In genomic region chr19:29063577-29064363, GRCm38 (mm10) we compare ENCODE assay signal across 8 mouse cellular contexts. TPM values are rescaled to one million over a fixed set of nuclear protein-coding genes. Genes with fewer than 3 reads are reported as not detected.
A peak's percentile ranks its signal among the peaks of the same experiment; 100 is the strongest.
DNase-seq lines count a peak whose midpoint lies in the region; ATAC-seq and TF ChIP-seq lines count a peak whose summit lies in the region.

No protein-coding gene starts in this region.

- intact Hi-C loops in left cerebral cortex, postnatal 4 days (cut with DNase I) = loop anchor here (5.0 to 10.0 kb wide), 2 partner anchors 294 to 441 kb away; no protein-coding TSS in a partner anchor

- H3K27ac ChIP-seq in embryonic facial prominence, embryonic 10.5 days (replicated peaks) = peak overlapping the region; percentile 55
- peak overlapping the region; percentile 71 for H3K27ac ChIP-seq in intestine, postnatal 0 days (ENCODE audit: low read depth, low read length)
- H3K27ac ChIP-seq in midbrain, embryonic 11.5 days (ENCODE audit: low read depth, low read length) = no peak overlapping the region

- 17% methylated on average over 18 of the region's 18 CpGs for WGBS in embryonic facial prominence, embryonic 10.5 days
- WGBS in intestine, postnatal 0 days = 15% methylated on average over 18 of the region's 18 CpGs
- WGBS in midbrain, embryonic 11.5 days = 18% methylated on average over 18 of the region's 18 CpGs

- no peaks in the 10 kb centered on the region for H3K9me3 ChIP-seq in embryonic facial prominence, embryonic 10.5 days
- no peaks in the 10 kb centered on the region for H3K9me3 ChIP-seq in intestine, postnatal 0 days (ENCODE audit: control insufficient read depth)
- no peaks in the 10 kb centered on the region for H3K9me3 ChIP-seq in midbrain, embryonic 11.5 days (ENCODE audit: control insufficient read depth, low read length)

- no peak overlapping the region for H3K9ac ChIP-seq in intestine, postnatal 0 days (ENCODE audit: low read depth, low read length)
- H3K9ac ChIP-seq in midbrain, embryonic 11.5 days (ENCODE audit: low read length) = no peak overlapping the region

- no peaks in the 10 kb centered on the region for H3K27me3 ChIP-seq in embryonic facial prominence, embryonic 10.5 days (replicated peaks; ENCODE audit: low read depth, poor library complexity, severe bottlenecking)
- no peaks in the 10 kb centered on the region for H3K27me3 ChIP-seq in intestine, postnatal 0 days (replicated peaks; ENCODE audit: control insufficient read depth, insufficient read depth, low read length)
- H3K27me3 ChIP-seq in midbrain, embryonic 11.5 days (ENCODE audit: control insufficient read depth, insufficient read depth, low read length) = no peaks in the 10 kb centered on the region; the same call in 1 of the 2 replicates

- peak overlapping the region; percentile 57 for H3K4me2 ChIP-seq in intestine, postnatal 0 days (replicated peaks; ENCODE audit: low read depth)
- peak overlapping the region; percentile 24; the same call in 1 of the 2 replicates for H3K4me2 ChIP-seq in midbrain, embryonic 11.5 days

- H3K4me1 ChIP-seq in embryonic facial prominence, embryonic 10.5 days = peaks cover 35% of the 10 kb centered on the region
- 0 out of 2 replicates have a peak, but pooled peaks cover 2% of the 10 kb centered on the region for H3K4me1 ChIP-seq in intestine, postnatal 0 days (replicated peaks; ENCODE audit: control insufficient read depth, insufficient read depth, low read length)
- H3K4me1 ChIP-seq in midbrain, embryonic 11.5 days (ENCODE audit: control insufficient read depth, insufficient read depth, low read length) = peaks cover 7% of the 10 kb centered on the region; the same call in 1 of the 2 replicates

- DNase-seq in adrenal gland, postnatal 14 days = peak; percentile 95
- DNase-seq in embryonic facial prominence, embryonic 10.5 days (ENCODE audit: low spot score) = peak; percentile 94
- peak; percentile 95 for DNase-seq in left cerebral cortex, postnatal 4 days
- DNase-seq in midbrain, embryonic 11.5 days (ENCODE audit: low spot score, missing footprints) = peak; percentile 99
- DNase-seq in right cerebral cortex, postnatal 4 days = peak; percentile 99
- peak; percentile 84 for DNase-seq in yolk sac, embryonic 10.5 days (ENCODE audit: low spot score)

- H3K36me3 ChIP-seq in embryonic facial prominence, embryonic 10.5 days (replicated peaks) = no peaks in the 10 kb centered on the region
- no peaks in the 10 kb centered on the region for H3K36me3 ChIP-seq in intestine, postnatal 0 days (ENCODE audit: control insufficient read depth, insufficient read depth)
- H3K36me3 ChIP-seq in midbrain, embryonic 11.5 days (ENCODE audit: control insufficient read depth, insufficient read depth, low read length) = no peaks in the 10 kb centered on the region

- ATAC-seq in granulocyte monocyte progenitor cell, adult 5-6 weeks (replicated peaks; ENCODE audit: poor library complexity, severe bottlenecking) = peak; percentile 66
- ATAC-seq in intestine, postnatal 0 days = peak; percentile 59
- peak; percentile 78 for ATAC-seq in midbrain, embryonic 11.5 days (ENCODE audit: low FRiP score)

- TF ChIP-seq CTCF in intestine, postnatal 0 days (IDR thresholded peaks at IDR 0.05; ENCODE audit: low read depth) = peak; percentile 98

- H3K4me3 ChIP-seq in embryonic facial prominence, embryonic 10.5 days = peak overlapping the region; percentile 36
- no peak overlapping the region for H3K4me3 ChIP-seq in intestine, postnatal 0 days (ENCODE audit: low read depth, low read length)
- no peak overlapping the region for H3K4me3 ChIP-seq in midbrain, embryonic 11.5 days (ENCODE audit: low read depth, low read length)

RNA-seq across cellular contexts. Expression of gene Ak3, which starts 16.0 kb away (rescaled TPM):
- 211 and 233 TPM in 2 replicates for total RNA-seq in adrenal gland, postnatal 14 days (2021)
- 71.7 and 73.8 TPM in 2 replicates for polyA plus RNA-seq in embryonic facial prominence, embryonic 10.5 days (2016; fragmentation: Nextera tagmentation; extraction: Ambion mirVana)
- total RNA-seq in granulocyte monocyte progenitor cell, adult 5-6 weeks (2014; fragmentation: Nextera tagmentation) = 41.2 and 51.0 TPM in 2 replicates
- total RNA-seq in granulocyte monocyte progenitor cell, adult 5-6 weeks (2017) = 20.5 and 27.8 TPM in 2 replicates
- polyA plus RNA-seq in intestine, postnatal 0 days (2015; fragmentation: Nextera tagmentation; extraction: Ambion mirVana) = 70.4 and 73.9 TPM in 2 replicates
- total RNA-seq in left cerebral cortex, postnatal 4 days (2021) = 10 to 100 TPM; 43.9 to 47.5 TPM
- 96.7 and 97.2 TPM in 2 replicates for polyA plus RNA-seq in midbrain, embryonic 11.5 days (2014; fragmentation: Nextera tagmentation; extraction: Ambion mirVana)

RNA-seq across cellular contexts. Expression of gene Rcl1, which starts 37.4 kb away (rescaled TPM):
- total RNA-seq in adrenal gland, postnatal 14 days (2021) = 36.1 and 39.4 TPM in 2 replicates
- 89.9 and 95.4 TPM in 2 replicates for polyA plus RNA-seq in embryonic facial prominence, embryonic 10.5 days (2016; fragmentation: Nextera tagmentation; extraction: Ambion mirVana)
- 31.7 and 36.0 TPM in 2 replicates for total RNA-seq in granulocyte monocyte progenitor cell, adult 5-6 weeks (2014; fragmentation: Nextera tagmentation)
- 67.6 and 82.0 TPM in 2 replicates for total RNA-seq in granulocyte monocyte progenitor cell, adult 5-6 weeks (2017)
- polyA plus RNA-seq in intestine, postnatal 0 days (2015; fragmentation: Nextera tagmentation; extraction: Ambion mirVana) = 16.0 and 17.4 TPM in 2 replicates
- 10 to 100 TPM; 18.1 to 18.3 TPM for total RNA-seq in left cerebral cortex, postnatal 4 days (2021)
- polyA plus RNA-seq in midbrain, embryonic 11.5 days (2014; fragmentation: Nextera tagmentation; extraction: Ambion mirVana) = 52.4 and 52.5 TPM in 2 replicates
